Mouse (Mus musculus): ENCODE results near the gene Gng8. TPM values are rescaled to one million over a fixed set of nuclear protein-coding genes. Genes with fewer than 3 reads are reported as not detected.

The Gng8 gene
- polyA plus RNA-seq, 1 experiment = 10.3 TPM

DNA sequence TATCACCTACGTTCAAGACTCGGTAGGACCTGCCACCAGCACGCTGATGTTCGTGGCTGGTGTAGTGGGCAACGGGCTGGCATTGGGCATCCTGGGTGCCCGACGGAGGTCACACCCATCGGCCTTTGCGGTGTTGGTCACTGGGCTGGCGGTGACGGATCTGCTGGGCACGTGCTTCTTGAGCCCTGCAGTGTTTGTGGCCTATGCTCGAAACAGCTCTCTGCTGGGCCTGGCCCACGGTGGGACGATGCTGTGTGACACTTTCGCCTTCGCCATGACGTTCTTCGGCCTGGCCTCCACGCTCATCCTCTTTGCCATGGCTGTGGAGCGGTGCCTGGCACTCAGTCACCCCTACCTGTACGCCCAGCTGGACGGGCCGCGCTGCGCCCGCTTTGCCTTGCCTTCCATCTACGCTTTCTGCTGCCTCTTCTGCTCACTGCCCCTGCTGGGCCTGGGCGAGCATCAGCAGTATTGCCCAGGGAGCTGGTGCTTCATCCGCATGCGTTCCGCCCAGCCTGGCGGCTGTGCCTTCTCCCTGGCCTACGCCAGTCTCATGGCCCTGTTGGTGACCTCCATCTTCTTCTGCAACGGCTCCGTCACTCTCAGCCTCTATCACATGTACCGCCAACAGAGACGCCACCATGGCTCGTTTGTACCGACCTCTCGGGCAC is 15.4 kb downstream of the Gng8 start:
- H3K4me3 ChIP-seq (ENCODE audit: control insufficient read depth, low read depth, low read length) = no peak overlapping the region
- peaks cover 6% of the 10 kb centered on the region for H3K4me1 ChIP-seq (ENCODE audit: control insufficient read depth, insufficient read depth, low read length)
- H3K27ac ChIP-seq (ENCODE audit: control insufficient read depth, insufficient read depth, low read depth, low read length) = no peak overlapping the region
- H3K36me3 ChIP-seq (ENCODE audit: control insufficient read depth, insufficient read depth, low read length) = no peaks in the 10 kb centered on the region
- TF ChIP-seq POLR2A (IDR thresholded peaks at IDR 0.05; ENCODE audit: control insufficient read depth, low read depth, low read length) = no peak
- no peak for TF ChIP-seq CTCF (IDR thresholded peaks at IDR 0.05; ENCODE audit: control insufficient read depth, insufficient read depth, insufficient replicate concordance, low read depth, low read length)
- no peaks in the 10 kb centered on the region for H3K27me3 ChIP-seq (ENCODE audit: control insufficient read depth, insufficient read depth, low read length)

GRCm38 (mm10) chr7:16907842-16908241 is 16.3 kb downstream of the Gng8 start:
- TF ChIP-seq CTCF (IDR thresholded peaks at IDR 0.05; ENCODE audit: control insufficient read depth, insufficient read depth, insufficient replicate concordance, low read depth, low read length) = no peak
- no peak for TF ChIP-seq POLR2A (IDR thresholded peaks at IDR 0.05; ENCODE audit: control insufficient read depth, low read depth, low read length)
- Histone ChIP-seq H3K4me1 (ENCODE audit: control insufficient read depth, insufficient read depth, low read length) (peaks cover 6% of the 10 kb centered on the region), H3K36me3 (ENCODE audit: control insufficient read depth, insufficient read depth, low read length) (no peaks in the 10 kb centered on the region), H3K27ac (ENCODE audit: control insufficient read depth, insufficient read depth, low read depth, low read length) (no peak overlapping the region), H3K4me3 (ENCODE audit: control insufficient read depth, low read depth, low read length) (no peak overlapping the region), H3K27me3 (ENCODE audit: control insufficient read depth, insufficient read depth, low read length) (no peaks in the 10 kb centered on the region)

DNA sequence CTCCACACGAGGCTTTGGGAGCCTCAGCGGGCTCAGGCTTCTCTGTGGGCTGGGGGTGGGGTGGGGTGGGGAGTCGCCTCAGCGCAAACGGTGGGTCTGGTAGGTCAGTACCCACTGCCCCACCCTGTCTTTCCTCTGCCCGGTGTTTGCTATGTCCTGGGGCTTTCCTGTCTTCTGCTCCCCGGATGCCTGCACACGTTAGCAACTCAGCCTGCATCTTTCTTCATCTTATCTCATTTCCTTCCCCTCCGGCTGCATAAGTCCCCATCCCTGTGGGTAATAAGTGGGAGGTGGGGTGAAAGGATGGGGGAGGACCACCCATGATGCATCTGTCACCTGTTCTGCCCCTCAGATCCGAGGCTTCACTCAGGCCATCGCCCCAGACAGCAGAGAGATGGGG is 16.8 kb downstream of the Gng8 start:
- TF ChIP-seq POLR2A (IDR thresholded peaks at IDR 0.05; ENCODE audit: control insufficient read depth, low read depth, low read length) (no peak), CTCF (IDR thresholded peaks at IDR 0.05; ENCODE audit: control insufficient read depth, insufficient read depth, insufficient replicate concordance, low read depth, low read length) (no peak)
- Histone ChIP-seq H3K4me1 (ENCODE audit: control insufficient read depth, insufficient read depth, low read length) (peaks cover 6% of the 10 kb centered on the region), H3K4me3 (ENCODE audit: control insufficient read depth, low read depth, low read length) (no peak overlapping the region), H3K27ac (ENCODE audit: control insufficient read depth, insufficient read depth, low read depth, low read length) (no peak overlapping the region), H3K36me3 (ENCODE audit: control insufficient read depth, insufficient read depth, low read length) (no peaks in the 10 kb centered on the region), H3K27me3 (ENCODE audit: control insufficient read depth, insufficient read depth, low read length) (no peaks in the 10 kb centered on the region)

DNA sequence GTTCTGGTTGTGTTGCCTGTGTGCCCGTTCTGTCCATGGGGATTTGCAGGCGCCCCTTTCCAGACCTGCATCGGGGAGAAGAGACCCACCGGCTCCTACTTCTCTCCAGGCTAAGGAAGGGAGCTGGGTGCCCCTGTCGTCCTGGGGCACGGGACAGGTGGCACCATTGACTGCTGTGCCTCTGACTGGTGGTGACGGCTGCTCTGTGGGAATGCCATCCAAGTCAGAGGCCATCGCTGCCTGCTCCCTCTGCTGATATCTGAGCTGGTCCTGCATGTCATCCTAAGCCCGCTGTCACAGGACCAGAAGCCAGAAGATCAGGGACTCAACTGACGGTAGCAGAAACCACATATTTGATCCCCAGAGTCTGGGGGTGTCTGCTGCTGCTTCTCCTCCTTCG is 17.3 kb downstream of the Gng8 start:
- peaks cover 6% of the 10 kb centered on the region for H3K4me1 ChIP-seq (ENCODE audit: control insufficient read depth, insufficient read depth, low read length)
- no peaks in the 10 kb centered on the region for H3K36me3 ChIP-seq (ENCODE audit: control insufficient read depth, insufficient read depth, low read length)
- no peak for TF ChIP-seq POLR2A (IDR thresholded peaks at IDR 0.05; ENCODE audit: control insufficient read depth, low read depth, low read length)
- no peaks in the 10 kb centered on the region for H3K27me3 ChIP-seq (ENCODE audit: control insufficient read depth, insufficient read depth, low read length)
- no peak overlapping the region for H3K27ac ChIP-seq (ENCODE audit: control insufficient read depth, insufficient read depth, low read depth, low read length)
- no peak overlapping the region for H3K4me3 ChIP-seq (ENCODE audit: control insufficient read depth, low read depth, low read length)

DNA sequence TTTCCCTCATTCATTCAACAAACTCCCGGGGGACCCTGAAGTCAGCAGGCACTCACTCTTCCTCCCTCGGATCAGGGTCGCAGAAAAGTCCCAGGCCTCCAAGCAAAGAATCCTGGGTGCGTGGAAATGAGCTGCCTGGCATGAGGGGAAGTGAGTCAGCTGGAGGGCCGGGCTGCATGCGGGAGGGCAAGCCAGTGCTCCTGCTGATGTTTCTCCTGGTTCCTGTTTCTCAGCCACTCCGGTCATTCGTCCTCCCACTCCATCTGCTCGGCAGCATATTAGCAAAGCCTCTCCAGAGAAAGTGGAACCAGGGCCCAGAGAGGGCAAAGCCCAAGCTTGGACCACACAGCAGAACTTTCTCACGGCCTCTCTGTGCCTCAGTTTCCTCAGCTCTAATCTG is 18.3 kb downstream of the Gng8 start:
- H3K36me3 ChIP-seq (ENCODE audit: control insufficient read depth, insufficient read depth, low read length) = no peaks in the 10 kb centered on the region
- H3K27ac ChIP-seq (ENCODE audit: control insufficient read depth, insufficient read depth, low read depth, low read length) = no peak overlapping the region
- no peaks in the 10 kb centered on the region for H3K27me3 ChIP-seq (ENCODE audit: control insufficient read depth, insufficient read depth, low read length)
- H3K4me3 ChIP-seq (ENCODE audit: control insufficient read depth, low read depth, low read length) = no peak overlapping the region
- no peak for TF ChIP-seq CTCF (IDR thresholded peaks at IDR 0.05; ENCODE audit: control insufficient read depth, insufficient read depth, insufficient replicate concordance, low read depth, low read length)
- TF ChIP-seq POLR2A (IDR thresholded peaks at IDR 0.05; ENCODE audit: control insufficient read depth, low read depth, low read length) = no peak
- H3K4me1 ChIP-seq (ENCODE audit: control insufficient read depth, insufficient read depth, low read length) = peaks cover 6% of the 10 kb centered on the region

- TF ChIP-seq POLR2A (IDR thresholded peaks at IDR 0.05; ENCODE audit: control insufficient read depth, low read depth, low read length) (no peak), CTCF (IDR thresholded peaks at IDR 0.05; ENCODE audit: control insufficient read depth, insufficient read depth, insufficient replicate concordance, low read depth, low read length) (no peak)
- Histone ChIP-seq H3K36me3 (ENCODE audit: control insufficient read depth, insufficient read depth, low read length) (no peaks in the 10 kb centered on the region; the same call in 1 of the 2 replicates), H3K27me3 (ENCODE audit: control insufficient read depth, insufficient read depth, low read length) (no peaks in the 10 kb centered on the region), H3K4me3 (ENCODE audit: control insufficient read depth, low read depth, low read length) (no peak overlapping the region), H3K4me1 (ENCODE audit: control insufficient read depth, insufficient read depth, low read length) (peaks cover 6% of the 10 kb centered on the region; the same call in 1 of the 2 replicates), H3K27ac (ENCODE audit: control insufficient read depth, insufficient read depth, low read depth, low read length) (no peak overlapping the region)
Observed at GRCm38 (mm10) chr7:16911904-16912303, 20.3 kb downstream of the Gng8 start.

- Histone ChIP-seq H3K36me3 (ENCODE audit: control insufficient read depth, insufficient read depth, low read length) (no peaks in the 10 kb centered on the region; the same call in 1 of the 2 replicates), H3K4me3 (ENCODE audit: control insufficient read depth, low read depth, low read length) (no peak overlapping the region), H3K27me3 (ENCODE audit: control insufficient read depth, insufficient read depth, low read length) (no peaks in the 10 kb centered on the region), H3K4me1 (ENCODE audit: control insufficient read depth, insufficient read depth, low read length) (peaks cover 2% of the 10 kb centered on the region; the same call in 1 of the 2 replicates), H3K27ac (ENCODE audit: control insufficient read depth, insufficient read depth, low read depth, low read length) (no peak overlapping the region)
- TF ChIP-seq POLR2A (IDR thresholded peaks at IDR 0.05; ENCODE audit: control insufficient read depth, low read depth, low read length) (no peak), CTCF (IDR thresholded peaks at IDR 0.05; ENCODE audit: control insufficient read depth, insufficient read depth, insufficient replicate concordance, low read depth, low read length) (no peak)
Observed at GRCm38 (mm10) chr7:16912360-16912759, 20.8 kb downstream of the Gng8 start.

Measured in testis, adult 2 months (tissue).